Mouse (Mus musculus) ovary, adult 2 months (tissue): ENCODE data around the gene Ints4. TPM values are rescaled to one million over a fixed set of nuclear protein-coding genes. Genes with fewer than 3 reads are reported as not detected.

Source experiments
- polyA plus RNA-seq: library from polyadenylated mRNA; depleted of rRNA; stranded (reverse); fragments of >200 nt; gene quantifications from 2 replicates; pipeline ENCODE4 v1.2.3, GENCODE M21; 2012; rRNA removed

Gene Ints4
- 93.2 and 148 TPM in 2 replicates for polyA plus RNA-seq

DNA sequence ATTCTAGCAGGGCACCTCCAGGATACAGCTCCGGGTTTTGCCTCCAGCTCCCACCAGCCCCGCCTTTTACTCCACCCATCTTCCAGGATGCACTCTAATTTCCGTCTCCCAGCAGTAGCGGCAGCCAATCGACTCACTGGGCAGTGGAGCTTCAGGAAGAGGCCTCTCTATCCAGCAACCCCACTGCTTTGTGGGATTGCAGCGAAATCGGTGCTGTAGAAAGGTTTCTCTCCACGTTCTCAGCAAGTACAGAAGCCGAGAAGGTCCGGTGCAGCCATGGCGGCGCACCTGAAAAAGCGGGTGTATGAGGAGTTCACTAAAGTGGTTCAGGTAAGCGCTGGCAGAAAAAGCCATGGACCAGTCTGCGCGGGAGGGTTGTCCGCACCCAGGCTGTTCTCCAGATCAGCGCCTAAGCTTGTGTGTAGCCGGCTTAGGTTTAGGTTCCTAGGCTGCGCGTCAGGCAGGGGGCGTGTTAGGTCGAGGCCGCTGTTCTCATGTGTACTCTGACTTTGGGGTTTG lies at the start of gene Ints4:
Gene Ints4, plus strand, starts transcription at position 136 of the 519 bp plus-strand sequence.

DNA sequence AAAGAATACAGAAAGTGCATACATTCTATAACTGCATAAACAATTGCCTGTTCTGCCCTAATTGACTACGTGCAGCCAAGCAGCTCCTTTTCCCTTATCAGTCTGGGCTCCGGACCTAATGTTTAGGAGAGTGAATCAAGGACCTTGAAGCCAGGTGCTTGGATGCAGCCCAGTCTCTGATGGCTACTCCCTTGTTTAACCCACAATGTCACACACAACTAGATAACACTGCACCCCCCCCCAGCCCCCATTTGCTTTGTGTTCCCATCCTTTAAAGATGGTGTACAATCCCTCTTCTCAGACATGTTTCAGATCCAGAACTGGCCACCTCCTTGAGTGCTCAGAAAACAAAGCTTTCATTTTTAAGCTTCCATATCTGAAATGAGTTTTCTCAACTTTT lies 29.7 kb upstream of the Ints4 start, which contains the start of gene Kctd14:
Gene Kctd14, plus strand, starts transcription at position 301 of the 400 bp plus-strand sequence.

DNA sequence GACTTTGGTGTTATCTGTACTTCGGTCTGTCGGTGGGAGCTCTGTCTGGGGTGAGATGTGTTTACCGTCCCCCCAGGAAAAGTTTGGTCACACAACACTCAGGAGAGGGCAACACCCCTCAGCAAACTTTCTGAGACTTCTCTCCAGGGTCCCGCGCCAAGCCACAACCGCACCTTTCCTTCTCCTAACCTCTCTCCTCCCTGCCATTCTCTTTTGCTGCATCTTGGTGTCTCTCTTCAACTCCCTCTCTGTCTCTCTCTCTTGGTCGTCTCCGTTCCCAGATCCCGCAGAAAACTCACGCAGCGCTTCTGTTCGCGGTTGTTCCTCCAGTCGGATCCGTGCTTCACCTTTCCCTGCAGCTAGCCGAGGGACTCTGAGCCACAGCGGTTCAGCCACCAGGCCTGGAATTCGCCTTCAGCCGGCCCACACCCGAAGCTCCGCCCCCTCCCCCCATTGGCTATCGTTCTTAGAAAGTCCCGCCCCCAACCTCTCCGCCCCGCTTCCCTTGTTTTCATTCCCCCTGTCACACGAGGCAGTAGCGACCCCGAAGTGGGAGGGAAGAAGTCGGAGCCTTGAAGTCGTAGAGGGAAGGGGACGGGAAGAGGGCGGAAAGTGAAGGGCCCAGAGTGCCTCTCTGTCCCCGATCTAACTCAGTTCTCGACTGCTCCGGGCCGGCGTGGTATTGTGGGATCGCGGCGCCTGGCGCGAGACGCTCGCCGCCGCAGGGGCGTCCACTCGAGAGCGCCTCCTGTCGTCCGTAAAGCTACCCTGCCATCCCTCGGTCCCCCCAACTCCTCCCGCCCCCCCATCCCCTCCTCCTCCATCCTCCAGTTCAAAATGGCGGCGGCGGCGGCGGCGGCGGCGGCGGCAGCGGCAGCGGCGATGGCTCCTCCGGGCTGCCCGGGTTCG lies 98.6 kb downstream of the Ints4 start, which contains the start of the genes Aamdc and Rsf1:
Gene Aamdc, minus strand, starts transcription at position 431 of the 909 bp plus-strand sequence.
Gene Rsf1, plus strand, starts transcription at position 823 of the 909 bp plus-strand sequence.

Other genes with a start within 250 kb of the Ints4 start
- gene Usp35, start 148.9 kb upstream of the Ints4 start, polyA plus RNA-seq = 11.1 and 13.3 TPM in 2 replicates
- 5.5 and 7.8 TPM in 2 replicates for gene Kctd21, start 148.6 kb upstream of the Ints4 start, polyA plus RNA-seq
- 13.7 and 17.6 TPM in 2 replicates for gene Alg8, start 109.3 kb upstream of the Ints4 start, polyA plus RNA-seq
- 102 and 132 TPM in 2 replicates for gene Ndufc2, start 81.0 kb upstream of the Ints4 start, polyA plus RNA-seq
- 120 and 143 TPM in 2 replicates for gene Thrsp, start 63.2 kb upstream of the Ints4 start, polyA plus RNA-seq
- 80.1 and 88.5 TPM in 2 replicates for gene Kctd14, start 29.6 kb upstream of the Ints4 start, polyA plus RNA-seq
- 13.5 and 15.1 TPM in 2 replicates for gene Aamdc, start 98.5 kb downstream of the Ints4 start, polyA plus RNA-seq
- 1.5 and 2.0 TPM in 2 replicates for gene Rsf1, start 98.9 kb downstream of the Ints4 start, polyA plus RNA-seq
- gene Clns1a, start 215.7 kb downstream of the Ints4 start, polyA plus RNA-seq = 25.1 and 27.0 TPM in 2 replicates